Mouse (Mus musculus): ENCODE measurements at regions not wholly inside any gene's neighbourhood (a gene's known extent, or its start where the extent isn't known, plus 50 kb on each side); places are given as distances from the start of the nearest gene placed in this dataset.

DNA sequence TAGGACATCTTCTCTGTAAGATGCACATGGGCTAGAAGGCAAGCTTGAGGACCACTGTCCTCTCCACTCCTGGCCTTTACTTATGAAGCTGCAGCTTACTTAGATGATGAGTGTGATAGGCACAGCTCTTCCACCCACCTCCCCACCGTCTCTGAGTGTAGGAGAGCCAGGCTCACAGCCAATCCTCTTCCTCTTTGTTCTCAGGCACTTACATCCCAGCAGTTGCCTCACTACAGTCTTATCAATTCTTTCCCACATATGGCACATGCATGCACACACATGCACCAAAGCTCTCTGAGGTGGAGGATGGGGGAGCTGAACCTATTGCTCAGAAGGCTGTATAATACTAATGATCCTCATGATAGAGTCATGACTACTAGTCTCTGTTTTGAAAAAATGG is 72.1 kb upstream of the Picalm start:
- TF ChIP-seq CTCF (IDR thresholded peaks at IDR 0.05) = no peak
- no peak for TF ChIP-seq POLR2A (IDR thresholded peaks at IDR 0.05; ENCODE audit: insufficient read depth, low read depth, low read length)
- TF ChIP-seq EP300 (IDR thresholded peaks at IDR 0.05; ENCODE audit: insufficient read depth, low read depth, low read length) = no peak
